ENCODE assay signal across 8 mouse cellular contexts in the genomic region with DNA sequence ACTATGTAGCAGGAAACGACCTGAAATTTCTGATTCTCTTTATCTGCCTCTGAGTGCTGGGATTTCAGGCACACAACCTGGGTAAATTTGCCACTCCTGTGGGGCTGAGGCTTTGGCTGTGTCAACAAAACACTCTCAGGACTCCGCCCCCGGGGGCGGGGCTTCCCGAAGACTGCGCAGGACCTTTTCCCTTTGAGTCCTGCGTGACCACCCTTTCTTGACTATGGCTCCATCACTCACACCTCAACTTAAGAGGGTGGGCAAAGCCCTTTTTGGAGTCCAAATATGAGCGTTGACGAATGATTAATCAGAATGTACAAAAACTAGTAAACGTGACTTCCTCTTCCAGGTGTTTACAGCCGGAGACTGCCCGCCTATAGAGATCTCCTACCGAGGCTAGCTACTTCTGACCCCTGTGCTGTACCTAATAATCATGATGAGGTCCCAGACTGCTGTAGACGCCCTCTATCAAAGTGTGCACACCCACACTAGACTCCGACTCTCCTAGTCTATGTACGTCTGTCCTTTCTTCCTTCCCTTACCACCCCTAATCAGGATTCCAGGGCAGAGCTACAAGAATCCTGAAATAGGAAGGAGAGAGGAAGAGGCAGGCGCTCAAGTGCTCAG. TPM values are rescaled to one million over a fixed set of nuclear protein-coding genes. Genes with fewer than 3 reads are reported as not detected.
DNase-seq lines count a peak whose midpoint lies in the region; ATAC-seq lines count a peak whose summit lies in the region.

No protein-coding gene starts in this region.

- peak overlapping the region; percentile 14; the same call in 1 of the 2 replicates for H3K4me3 ChIP-seq in forebrain, embryonic 12.5 days (replicated peaks)
- 0 out of 2 replicates have a peak overlapping the region, but pooled peaks have one; percentile 10 for H3K4me3 ChIP-seq in hindbrain, embryonic 15.5 days
- peak overlapping the region; percentile 32 for H3K4me3 ChIP-seq in limb, embryonic 10.5 days

- peaks cover 8% of the 10 kb centered on the region for H3K4me1 ChIP-seq in forebrain, embryonic 12.5 days
- peaks cover 9% of the 10 kb centered on the region for H3K4me1 ChIP-seq in hindbrain, embryonic 15.5 days (replicated peaks)
- H3K4me1 ChIP-seq in limb, embryonic 10.5 days: peaks cover 10% of the 10 kb centered on the region

- ATAC-seq in forebrain, embryonic 12.5 days (ENCODE audit: low FRiP score): peak; percentile 28
- ATAC-seq in hindbrain, embryonic 15.5 days (ENCODE audit: low FRiP score, low read depth): peak; percentile 20
- ATAC-seq in megakaryocyte-erythroid progenitor cell, adult 5-6 weeks (replicated peaks; ENCODE audit: low FRiP score, low TSS enrichment, poor library complexity, severe bottlenecking): peak; percentile 41; the same call in 1 of the 2 replicates

- WGBS in forebrain, embryonic 12.5 days: 18% methylated on average over 17 of the region's 17 CpGs
- 14% methylated on average over 17 of the region's 17 CpGs for WGBS in hindbrain, embryonic 15.5 days
- 13% methylated on average over 17 of the region's 17 CpGs for WGBS in limb, embryonic 10.5 days

- H3K4me2 ChIP-seq in forebrain, embryonic 12.5 days: peak overlapping the region; percentile 43
- peak overlapping the region; percentile 46 for H3K4me2 ChIP-seq in hindbrain, embryonic 15.5 days

- H3K9ac ChIP-seq in forebrain, embryonic 12.5 days: no peak overlapping the region; the same call in 1 of the 2 replicates
- H3K9ac ChIP-seq in hindbrain, embryonic 15.5 days: no peak overlapping the region

- peak; percentile 60 for DNase-seq in cerebellum, adult 11 months
- no peak for DNase-seq in cerebellum, postnatal 4 days (ENCODE audit: low spot score in 2 of 2)
- peak; percentile 63 for DNase-seq in brain, adult 2 months (ENCODE audit: low read depth, low spot score)
- peak; percentile 57 for DNase-seq in limb, embryonic 10.5 days (ENCODE audit: low spot score)
- DNase-seq in spleen, postnatal 4 days (ENCODE audit: low spot score in 2 of 2): peak; percentile 68 to 84

- peaks cover 32% of the 10 kb centered on the region for H3K36me3 ChIP-seq in forebrain, embryonic 12.5 days (replicated peaks)
- H3K36me3 ChIP-seq in hindbrain, embryonic 15.5 days: peaks cover 7% of the 10 kb centered on the region; the same call in 1 of the 2 replicates
- peaks cover 31% of the 10 kb centered on the region for H3K36me3 ChIP-seq in limb, embryonic 10.5 days

- H3K27ac ChIP-seq in forebrain, embryonic 12.5 days: no peak overlapping the region
- H3K27ac ChIP-seq in hindbrain, embryonic 15.5 days (replicated peaks): no peak overlapping the region
- H3K27ac ChIP-seq in limb, embryonic 10.5 days: no peak overlapping the region

- H3K9me3 ChIP-seq in forebrain, embryonic 12.5 days: no peaks in the 10 kb centered on the region
- no peaks in the 10 kb centered on the region for H3K9me3 ChIP-seq in hindbrain, embryonic 15.5 days
- no peaks in the 10 kb centered on the region for H3K9me3 ChIP-seq in limb, embryonic 10.5 days (replicated peaks)

- H3K27me3 ChIP-seq in forebrain, embryonic 12.5 days: no peaks in the 10 kb centered on the region
- no peaks in the 10 kb centered on the region for H3K27me3 ChIP-seq in hindbrain, embryonic 15.5 days
- no peaks in the 10 kb centered on the region for H3K27me3 ChIP-seq in limb, embryonic 10.5 days (ENCODE audit: low read depth, poor library complexity, severe bottlenecking)

RNA-seq across cellular contexts. Expression of a gene that starts 10.2 kb away (rescaled TPM):
- polyA plus RNA-seq in forebrain, embryonic 12.5 days (2016; fragmentation: Nextera tagmentation; extraction: Ambion mirVana): 17.4 and 23.9 TPM in 2 replicates
- polyA plus RNA-seq in hindbrain, embryonic 15.5 days (2015; fragmentation: Nextera tagmentation; extraction: Ambion mirVana): 27.7 and 29.9 TPM in 2 replicates
- 19.9 and 20.3 TPM in 2 replicates for polyA plus RNA-seq in limb, embryonic 10.5 days (2016; fragmentation: Nextera tagmentation; extraction: Ambion mirVana)
- 42.1 and 48.7 TPM in 2 replicates for total RNA-seq in megakaryocyte-erythroid progenitor cell, adult 5-6 weeks (2014; fragmentation: Nextera tagmentation)
- 94.9 and 103 TPM in 2 replicates for total RNA-seq in megakaryocyte-erythroid progenitor cell, adult 5-6 weeks (2017)

RNA-seq across cellular contexts. Expression of a gene that starts 25.6 kb away (rescaled TPM):
- 22.3 and 26.7 TPM in 2 replicates for polyA plus RNA-seq in forebrain, embryonic 12.5 days (2016; fragmentation: Nextera tagmentation; extraction: Ambion mirVana)
- 16.6 and 16.8 TPM in 2 replicates for polyA plus RNA-seq in hindbrain, embryonic 15.5 days (2015; fragmentation: Nextera tagmentation; extraction: Ambion mirVana)
- polyA plus RNA-seq in limb, embryonic 10.5 days (2016; fragmentation: Nextera tagmentation; extraction: Ambion mirVana): 35.0 and 38.6 TPM in 2 replicates
- total RNA-seq in megakaryocyte-erythroid progenitor cell, adult 5-6 weeks (2014; fragmentation: Nextera tagmentation): 25.5 and 31.4 TPM in 2 replicates
- 37.0 and 47.2 TPM in 2 replicates for total RNA-seq in megakaryocyte-erythroid progenitor cell, adult 5-6 weeks (2017)

Comparison
In these comparisons a context has a peak if more than half of its experiments do, and no peak if none do; other contexts are left out.
1. DNase-seq: peak in cerebellum, adult 11 months (single experiment), brain, adult 2 months (single experiment), limb, embryonic 10.5 days (single experiment) and spleen, postnatal 4 days (2 of 2); none in cerebellum, postnatal 4 days (0 of 2).
2. Peak in every context shown above with its lines, with median percentiles within 50 percentile points of each other: ATAC-seq and H3K4me3 ChIP-seq.